Mouse (Mus musculus): ENCODE data around the gene Gba2. TPM values are rescaled to one million over a fixed set of nuclear protein-coding genes. Genes with fewer than 3 reads are reported as not detected.
A peak's percentile ranks its signal among the peaks of the same experiment; 100 is the strongest.

Gba2 gene
- polyA plus RNA-seq, 1 experiment from 2014 or later: 18.8 TPM

DNA sequence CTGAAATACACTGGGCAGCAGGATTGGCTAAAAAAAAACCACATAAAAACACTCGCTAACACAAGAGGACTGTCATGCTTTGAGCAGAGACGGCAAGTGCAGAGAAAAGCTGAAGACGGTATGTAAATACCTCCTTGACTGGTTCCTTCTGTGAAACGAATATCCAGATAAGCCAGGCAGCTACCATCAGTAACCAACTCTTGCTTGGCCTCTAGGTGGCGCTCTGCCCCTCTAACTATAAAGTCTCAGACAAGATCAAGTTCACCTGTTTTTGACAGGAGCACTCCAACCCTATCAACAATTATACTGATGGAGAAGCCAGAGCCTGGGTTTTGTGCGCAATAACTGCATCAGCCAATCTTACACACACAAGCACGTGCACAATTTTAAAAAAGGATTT lies 48.1 kb downstream of the Gba2 start:
- Histone ChIP-seq H3K4me1 (replicated peaks; ENCODE audit: control insufficient read depth, insufficient read depth, low read length) (peaks cover 5% of the 10 kb centered on the region), H3K27ac (ENCODE audit: low read depth, low read length) (no peak overlapping the region), H3K4me3 (ENCODE audit: low read depth, low read length) (no peak overlapping the region), H3K27me3 (replicated peaks; ENCODE audit: control insufficient read depth, insufficient read depth, low read length) (no peaks in the 10 kb centered on the region; the same call in 1 of the 2 replicates), H3K9ac (ENCODE audit: low read depth, low read length) (no peak overlapping the region), H3K9me3 (ENCODE audit: control insufficient read depth, low read length) (no peaks in the 10 kb centered on the region), H3K36me3 (ENCODE audit: control insufficient read depth, insufficient read depth, low read length) (peaks cover 41% of the 10 kb centered on the region), H3K4me2 (no peak overlapping the region)
- peak; percentile 61 for DNase-seq (ENCODE audit: low spot score)
- 24% methylated on average over 7 of the region's 7 CpGs for WGBS
- no peak; the same call in 1 of the 2 replicates for ATAC-seq (replicated peaks; ENCODE audit: low FRiP score)

DNA sequence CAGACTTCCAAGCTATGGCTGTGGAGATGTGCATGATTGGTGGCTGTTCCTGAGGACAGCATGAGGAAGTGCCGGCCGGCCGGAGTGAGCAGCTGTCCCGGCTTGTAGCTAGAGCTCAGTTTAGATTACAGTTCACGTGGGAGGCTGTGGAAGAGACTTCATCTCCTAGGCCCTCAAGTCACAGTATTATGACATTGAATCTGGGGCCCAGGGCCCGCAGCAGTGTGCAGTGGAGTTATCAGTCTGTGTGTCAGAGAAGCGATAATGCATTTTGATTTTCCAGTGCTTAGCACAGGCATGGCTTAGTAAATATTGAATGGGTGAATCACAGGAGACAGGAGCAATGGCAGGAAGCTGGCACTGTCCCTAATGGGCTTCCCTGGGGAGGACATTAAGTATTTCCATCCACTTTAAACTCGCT lies 48.6 kb downstream of the Gba2 start:
- Histone ChIP-seq H3K27me3 (replicated peaks; ENCODE audit: control insufficient read depth, insufficient read depth, low read length) (peaks cover 5% of the 10 kb centered on the region), H3K4me2 (no peak overlapping the region), H3K4me1 (replicated peaks; ENCODE audit: control insufficient read depth, insufficient read depth, low read length) (peaks cover 5% of the 10 kb centered on the region), H3K9me3 (ENCODE audit: control insufficient read depth, low read length) (no peaks in the 10 kb centered on the region), H3K9ac (ENCODE audit: low read depth, low read length) (no peak overlapping the region), H3K4me3 (ENCODE audit: low read depth, low read length) (no peak overlapping the region), H3K36me3 (ENCODE audit: control insufficient read depth, insufficient read depth, low read length) (peaks cover 37% of the 10 kb centered on the region), H3K27ac (ENCODE audit: low read depth, low read length) (peak overlapping the region; percentile 13; the same call in 1 of the 2 replicates)
- 51% methylated on average over 8 of the region's 8 CpGs for WGBS
- DNase-seq (ENCODE audit: low spot score) (no peak), ATAC-seq (replicated peaks; ENCODE audit: low FRiP score) (no peak)

DNA sequence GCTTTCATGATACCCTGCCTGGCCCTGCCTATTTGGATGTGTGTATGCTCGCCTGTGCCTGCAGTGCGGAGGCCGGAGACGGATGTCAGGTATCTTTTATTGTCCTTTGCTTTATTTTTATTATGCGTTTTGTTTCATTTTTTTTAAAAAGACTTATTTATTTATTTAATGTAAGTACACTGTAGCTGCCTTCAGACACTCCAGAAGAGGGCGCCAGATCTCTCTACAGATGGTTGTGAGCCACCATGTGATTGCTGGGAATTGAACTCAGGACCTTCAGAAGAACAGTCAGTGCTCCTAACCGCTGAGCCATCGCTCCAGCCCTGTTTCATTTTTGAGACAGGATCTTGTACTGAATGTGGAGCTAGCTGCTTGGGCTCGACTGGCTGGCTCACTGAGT lies 50.2 kb downstream of the Gba2 start:
- peaks cover 21% of the 10 kb centered on the region for H3K27me3 ChIP-seq (replicated peaks; ENCODE audit: control insufficient read depth, insufficient read depth, low read length)
- ATAC-seq (replicated peaks; ENCODE audit: low FRiP score) (no peak), DNase-seq (ENCODE audit: low spot score) (no peak)
- no peak overlapping the region for H3K27ac ChIP-seq (ENCODE audit: low read depth, low read length)
- H3K9ac ChIP-seq (ENCODE audit: low read depth, low read length): no peak overlapping the region
- no peak overlapping the region for H3K4me2 ChIP-seq
- WGBS: 76% methylated on average over 9 of the region's 9 CpGs
- no peak overlapping the region for H3K4me3 ChIP-seq (ENCODE audit: low read depth, low read length)
- no peaks in the 10 kb centered on the region for H3K9me3 ChIP-seq (ENCODE audit: control insufficient read depth, low read length)
- peaks cover 10% of the 10 kb centered on the region for H3K4me1 ChIP-seq (replicated peaks; ENCODE audit: control insufficient read depth, insufficient read depth, low read length)
- H3K36me3 ChIP-seq (ENCODE audit: control insufficient read depth, insufficient read depth, low read length): peaks cover 23% of the 10 kb centered on the region

DNA sequence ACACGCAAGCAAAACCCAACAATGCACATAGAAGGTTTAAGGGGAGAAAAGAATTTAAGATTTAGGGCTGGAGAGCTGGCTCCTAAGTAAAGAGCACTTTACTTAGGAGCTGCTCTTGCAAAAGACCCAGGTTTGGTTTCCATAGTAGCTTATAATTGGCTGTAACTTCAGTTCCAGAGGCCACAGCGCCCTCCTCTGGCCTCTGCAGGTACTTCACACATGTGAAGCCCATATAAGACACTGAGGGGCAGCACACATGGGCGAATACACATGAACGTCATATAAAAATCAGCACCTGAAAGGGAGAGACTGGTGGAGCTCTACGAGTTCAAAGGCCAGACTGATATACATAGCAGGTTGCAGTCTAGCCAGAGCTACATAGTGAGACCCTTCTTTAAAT lies 50.8 kb downstream of the Gba2 start:
- WGBS: 68% methylated on average over 5 of the region's 5 CpGs
- H3K9me3 ChIP-seq (ENCODE audit: control insufficient read depth, low read length): no peaks in the 10 kb centered on the region
- peaks cover 17% of the 10 kb centered on the region for H3K36me3 ChIP-seq (ENCODE audit: control insufficient read depth, insufficient read depth, low read length)
- H3K4me1 ChIP-seq (replicated peaks; ENCODE audit: control insufficient read depth, insufficient read depth, low read length): peaks cover 16% of the 10 kb centered on the region
- H3K4me2 ChIP-seq: no peak overlapping the region
- no peak for DNase-seq (ENCODE audit: low spot score)
- H3K27ac ChIP-seq (ENCODE audit: low read depth, low read length): no peak overlapping the region
- no peak overlapping the region for H3K4me3 ChIP-seq (ENCODE audit: low read depth, low read length)
- H3K27me3 ChIP-seq (replicated peaks; ENCODE audit: control insufficient read depth, insufficient read depth, low read length): peaks cover 27% of the 10 kb centered on the region
- no peak for ATAC-seq (replicated peaks; ENCODE audit: low FRiP score)
- H3K9ac ChIP-seq (ENCODE audit: low read depth, low read length): no peak overlapping the region

DNA sequence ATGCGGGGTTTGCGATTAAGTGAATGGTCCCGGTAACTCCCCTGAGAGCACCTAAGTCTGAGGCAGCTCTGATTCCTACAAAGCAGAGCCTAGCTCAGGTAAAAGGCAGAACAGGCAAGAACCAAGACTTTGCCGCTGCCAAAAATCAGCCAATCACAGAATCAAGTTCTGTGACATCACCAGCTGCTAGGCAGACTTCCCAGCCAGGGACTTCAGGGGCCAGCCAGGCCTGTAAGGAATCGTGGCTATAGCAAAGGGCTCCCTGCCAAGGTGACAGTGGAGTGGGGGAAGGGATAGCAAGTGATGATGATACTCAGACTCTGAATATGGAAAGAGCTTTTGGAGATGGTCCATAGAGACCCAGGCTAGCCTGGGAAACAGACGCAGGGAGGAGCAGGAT lies 58.7 kb downstream of the Gba2 start:
- Histone ChIP-seq H3K9me3 (ENCODE audit: control insufficient read depth, low read length) (no peaks in the 10 kb centered on the region), H3K4me3 (ENCODE audit: low read depth, low read length) (no peak overlapping the region), H3K27me3 (replicated peaks; ENCODE audit: control insufficient read depth, insufficient read depth, low read length) (peaks cover 41% of the 10 kb centered on the region), H3K36me3 (ENCODE audit: control insufficient read depth, insufficient read depth, low read length) (no peaks in the 10 kb centered on the region), H3K27ac (ENCODE audit: low read depth, low read length) (no peak overlapping the region), H3K9ac (ENCODE audit: low read depth, low read length) (no peak overlapping the region), H3K4me2 (peak overlapping the region; percentile 5; the same call in 1 of the 2 replicates), H3K4me1 (replicated peaks; ENCODE audit: control insufficient read depth, insufficient read depth, low read length) (peaks cover 20% of the 10 kb centered on the region)
- DNase-seq (ENCODE audit: low spot score) (peak; percentile 78), ATAC-seq (replicated peaks; ENCODE audit: low FRiP score) (peak; percentile 42; the same call in 1 of the 2 replicates)
- WGBS: 18% methylated on average over 6 of the region's 6 CpGs

DNA sequence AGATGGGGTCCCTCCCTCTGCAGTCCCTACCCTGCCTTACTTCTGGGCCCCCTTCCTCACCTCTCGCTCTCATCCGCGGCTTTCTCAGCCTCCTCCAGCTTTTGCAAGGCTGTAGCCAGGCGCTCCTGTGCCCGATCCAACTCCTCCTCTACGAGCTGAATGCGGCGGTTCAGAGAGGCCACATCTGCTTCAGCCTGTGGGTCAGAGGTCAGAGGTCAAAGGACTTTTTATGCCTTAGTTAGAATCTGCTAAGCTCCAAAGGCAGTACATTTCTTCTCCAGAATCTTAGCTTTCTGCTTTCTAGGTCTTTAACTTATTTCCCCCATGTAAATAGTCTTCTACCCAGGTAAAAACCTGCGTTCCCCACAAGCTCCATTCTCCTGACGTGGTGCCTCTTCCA lies 59.1 kb downstream of the Gba2 start:
- ATAC-seq (replicated peaks; ENCODE audit: low FRiP score) (no peak), DNase-seq (ENCODE audit: low spot score) (no peak)
- Histone ChIP-seq H3K4me1 (replicated peaks; ENCODE audit: control insufficient read depth, insufficient read depth, low read length) (peaks cover 20% of the 10 kb centered on the region), H3K9ac (ENCODE audit: low read depth, low read length) (no peak overlapping the region), H3K4me2 (peak overlapping the region; percentile 5; the same call in 1 of the 2 replicates), H3K4me3 (ENCODE audit: low read depth, low read length) (no peak overlapping the region), H3K36me3 (ENCODE audit: control insufficient read depth, insufficient read depth, low read length) (no peaks in the 10 kb centered on the region), H3K27ac (ENCODE audit: low read depth, low read length) (no peak overlapping the region), H3K9me3 (ENCODE audit: control insufficient read depth, low read length) (no peaks in the 10 kb centered on the region), H3K27me3 (replicated peaks; ENCODE audit: control insufficient read depth, insufficient read depth, low read length) (peaks cover 37% of the 10 kb centered on the region)
- 36% methylated on average over 10 of the region's 10 CpGs for WGBS

Other genes with a start within 250 kb of the Gba2 start
- gene Rusc2, start 196.9 kb downstream of the Gba2 start, polyA plus RNA-seq (2014; fragmentation: Nextera tagmentation; extraction: Ambion mirVana): 1.4 and 2.0 TPM in 2 replicates
- gene Fam166b, start 149.7 kb downstream of the Gba2 start, polyA plus RNA-seq (2014; fragmentation: Nextera tagmentation; extraction: Ambion mirVana): not detected in 2 replicates
- 4.3 TPM in 2 replicates for gene Tesk1, start 136.9 kb downstream of the Gba2 start, polyA plus RNA-seq (2014; fragmentation: Nextera tagmentation; extraction: Ambion mirVana)
- 1.2 and 1.3 TPM in 2 replicates for gene Cd72, start 124.2 kb downstream of the Gba2 start, polyA plus RNA-seq (2014; fragmentation: Nextera tagmentation; extraction: Ambion mirVana)
- not detected in 2 replicates for gene Sit1, start 95.1 kb downstream of the Gba2 start, polyA plus RNA-seq (2014; fragmentation: Nextera tagmentation; extraction: Ambion mirVana)
- gene Ccdc107, start 86.0 kb downstream of the Gba2 start, polyA plus RNA-seq (2014; fragmentation: Nextera tagmentation; extraction: Ambion mirVana): 60.3 and 60.5 TPM in 2 replicates
- 45.1 and 46.1 TPM in 2 replicates for gene Arhgef39, start 79.2 kb downstream of the Gba2 start, polyA plus RNA-seq (2014; fragmentation: Nextera tagmentation; extraction: Ambion mirVana)
- gene Car9, start 71.9 kb downstream of the Gba2 start, polyA plus RNA-seq (2014; fragmentation: Nextera tagmentation; extraction: Ambion mirVana): 1.5 and 2.0 TPM in 2 replicates
- gene Tpm2, start 55.1 kb downstream of the Gba2 start, polyA plus RNA-seq (2014; fragmentation: Nextera tagmentation; extraction: Ambion mirVana): 46.4 and 51.2 TPM in 2 replicates
- 29.6 and 31.3 TPM in 2 replicates for gene Creb3, start 16.5 kb downstream of the Gba2 start, polyA plus RNA-seq (2014; fragmentation: Nextera tagmentation; extraction: Ambion mirVana)
- gene Tln1, start 16.2 kb downstream of the Gba2 start, polyA plus RNA-seq (2014; fragmentation: Nextera tagmentation; extraction: Ambion mirVana): 66.4 and 68.4 TPM in 2 replicates
- 18.4 and 22.9 TPM in 2 replicates for gene Rgp1, start 158 bp downstream of the Gba2 start, polyA plus RNA-seq (2014; fragmentation: Nextera tagmentation; extraction: Ambion mirVana)
- gene Msmp, start 5.6 kb upstream of the Gba2 start, polyA plus RNA-seq (2014; fragmentation: Nextera tagmentation; extraction: Ambion mirVana): 0.75 and 2.2 TPM in 2 replicates
- 3.2 and 4.5 TPM in 2 replicates for gene Npr2, start 53.1 kb upstream of the Gba2 start, polyA plus RNA-seq (2014; fragmentation: Nextera tagmentation; extraction: Ambion mirVana)
- gene Spag8, start 74.7 kb upstream of the Gba2 start, polyA plus RNA-seq (2014; fragmentation: Nextera tagmentation; extraction: Ambion mirVana): 0.30 and 1.5 TPM in 2 replicates
- 87.8 and 88.0 TPM in 2 replicates for gene Hint2, start 77.6 kb upstream of the Gba2 start, polyA plus RNA-seq (2014; fragmentation: Nextera tagmentation; extraction: Ambion mirVana)
- 0.84 and 1.1 TPM in 2 replicates for gene Tmem8b, start 90.1 kb upstream of the Gba2 start, polyA plus RNA-seq (2014; fragmentation: Nextera tagmentation; extraction: Ambion mirVana)
- gene Fam221b, start 90.3 kb upstream of the Gba2 start, polyA plus RNA-seq (2014; fragmentation: Nextera tagmentation; extraction: Ambion mirVana): 2.2 and 2.3 TPM in 2 replicates
- gene Olfr70, start 121.9 kb upstream of the Gba2 start, polyA plus RNA-seq (2014; fragmentation: Nextera tagmentation; extraction: Ambion mirVana): not detected in 2 replicates
- gene Olfr71, start 131.4 kb upstream of the Gba2 start, polyA plus RNA-seq (2014; fragmentation: Nextera tagmentation; extraction: Ambion mirVana): not detected in 2 replicates
- 0.25 and 0.45 TPM in 2 replicates for gene Hrct1, start 148.3 kb upstream of the Gba2 start, polyA plus RNA-seq (2014; fragmentation: Nextera tagmentation; extraction: Ambion mirVana)
- gene Spaar, start 151.2 kb upstream of the Gba2 start, polyA plus RNA-seq (2014; fragmentation: Nextera tagmentation; extraction: Ambion mirVana): 0.13 TPM in 1 of 2 replicates, not detected in the other
- gene Olfr159, start 192.1 kb upstream of the Gba2 start, polyA plus RNA-seq (2014; fragmentation: Nextera tagmentation; extraction: Ambion mirVana): not detected in 2 replicates
- not detected in 2 replicates for gene Olfr156, start 245.0 kb upstream of the Gba2 start, polyA plus RNA-seq (2014; fragmentation: Nextera tagmentation; extraction: Ambion mirVana)